ENCODE assay signal across 11 mouse cellular contexts in the genomic region with DNA sequence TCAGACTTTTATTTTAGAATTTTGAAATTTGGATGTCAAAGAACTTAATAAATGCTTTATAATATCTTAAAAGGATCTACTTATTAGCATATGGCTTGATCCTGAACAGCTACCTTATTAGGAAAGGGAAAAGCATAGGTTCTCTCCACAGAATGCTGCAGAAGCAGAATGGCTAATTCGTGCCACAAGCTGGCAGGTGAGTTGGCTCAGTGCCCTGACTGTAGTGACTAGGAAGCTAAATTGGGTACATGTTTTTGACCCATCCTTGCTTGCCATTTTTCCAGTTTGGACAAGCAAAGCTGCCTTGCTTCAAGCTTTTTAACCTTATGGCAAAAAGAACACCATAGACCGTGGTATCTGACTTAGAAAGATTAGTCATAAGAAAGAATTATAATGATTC. TPM values are rescaled to one million over a fixed set of nuclear protein-coding genes. Genes with fewer than 3 reads are reported as not detected.
"Had no signal": no experiment of that assay in that cellular context is flagged by ENCODE, and none has a peak within 500 bp of the region (broad histone marks: within the 10 kb centered on the region; RNA-seq: fewer than 3 reads in every experiment).

No protein-coding gene starts in this region.

RNA-seq across cellular contexts. Expression of a gene that starts 47.2 kb away (rescaled TPM):
- total RNA-seq: left cerebral cortex, postnatal 4 days; liver, adult 2 months; megakaryocyte progenitor cell, adult 5-6 weeks; megakaryocyte, adult 5-6 weeks; megakaryocyte-erythroid progenitor cell, adult 5-6 weeks; midbrain, postnatal 0 days; monocyte, adult 5-6 weeks had no signal

RNA-seq across cellular contexts. Expression of a gene that starts 48.3 kb away (rescaled TPM):
- total RNA-seq: left cerebral cortex, postnatal 10 days; left cerebral cortex, postnatal 14 days; left cerebral cortex, postnatal 25 days; left cerebral cortex, postnatal 36 days; left cerebral cortex, postnatal 4 days; liver, adult 2 months; megakaryocyte progenitor cell, adult 5-6 weeks; megakaryocyte, adult 5-6 weeks; megakaryocyte-erythroid progenitor cell, adult 5-6 weeks; midbrain, postnatal 0 days; monocyte, adult 5-6 weeks had no signal
